Mouse (Mus musculus) hindbrain, embryonic 15.5 days (tissue): Measurements from ENCODE around the gene Dkk2. TPM values are rescaled to one million over a fixed set of nuclear protein-coding genes. Genes with fewer than 3 reads are reported as not detected.

Source experiments
- ATAC-seq: fragments of 200-750 bp; cut with Nextera tagmentation; 2 replicates; pipeline ENCODE4 v1.8.0; 2017; ENCODE audit warnings: low read depth, moderate number of reproducible peaks, moderate TSS enrichment; ENCODE audit not compliant: low FRiP score
- H3K27ac ChIP-seq: fragments of 300-500 bp; sonication (generic); replicated peaks from 2 replicates; pipeline ENCODE4 v1.5.1; 2015; ENCODE audit warnings: mild to moderate bottlenecking, inconsistent platforms
- H3K27me3 ChIP-seq: fragments of 300-500 bp; sonication (generic); 2 replicates; pipeline ENCODE4 v1.6.1; 2015; ENCODE audit warnings: control low read depth, inconsistent platforms
- H3K36me3 ChIP-seq: fragments of 300-500 bp; sonication (generic); 2 replicates; pipeline ENCODE4 v1.6.1; 2015; ENCODE audit warnings: control low read depth, inconsistent platforms
- H3K4me1 ChIP-seq: fragments of 300-500 bp; sonication (generic); replicated peaks from 2 replicates; pipeline ENCODE4 v1.6.1; 2015; ENCODE audit warnings: control low read depth, inconsistent platforms
- H3K4me2 ChIP-seq: fragments of 300-500 bp; sonication (generic); 2 replicates; pipeline ENCODE4 v1.6.1; 2015; ENCODE audit warnings: moderate library complexity, mild to moderate bottlenecking, inconsistent platforms
- H3K4me3 ChIP-seq: fragments of 300-500 bp; sonication (generic); 2 replicates; pipeline ENCODE4 v1.5.1; 2015; ENCODE audit warnings: mild to moderate bottlenecking, inconsistent platforms
- H3K9ac ChIP-seq: fragments of 300-500 bp; sonication (generic); 2 replicates; pipeline ENCODE4 v1.6.1; 2015; ENCODE audit warnings: inconsistent platforms
- H3K9me3 ChIP-seq: fragments of 300-500 bp; sonication (generic); 2 replicates; pipeline ENCODE4 v1.6.1; 2016; ENCODE audit warnings: control low read depth, inconsistent platforms
- WGBS: fragments of 180-500 bp; shearing (Covaris S2); methylation state at CpG from one replicate; pipeline ENCODE4 v1.1.7; 2015; 5-methylcytosine and 5-hydroxymethylcytosine counted together
- polyA plus RNA-seq: library from polyadenylated mRNA; unstranded; fragments of >200 nt; fragmentation: Nextera tagmentation; extraction: Ambion mirVana; gene quantifications from 2 replicates; pipeline ENCODE4 v1.2.1, GENCODE M21; 2015

The Dkk2 gene
- polyA plus RNA-seq, 1 experiment from 2014 or later, result 1.6 TPM

- Histone ChIP-seq H3K4me2 (no peak overlapping the region), H3K4me3 (no peak overlapping the region), H3K27ac (no peak overlapping the region), H3K9ac (no peak overlapping the region), H3K4me1 (no peaks in the 10 kb centered on the region), H3K36me3 (no peaks in the 10 kb centered on the region), H3K27me3 (no peaks in the 10 kb centered on the region), H3K9me3 (no peaks in the 10 kb centered on the region)
- no peak for ATAC-seq
- WGBS, result 100% methylated on average over 1 of the region's 1 CpGs
Measured at GRCm38 (mm10) chr3:132129730-132130274, 44.7 kb downstream of the Dkk2 start.

GRCm38 (mm10) chr3:132130781-132131180, 45.7 kb downstream of the Dkk2 start:
- no peak for ATAC-seq
- H3K9me3 ChIP-seq, result no peaks in the 10 kb centered on the region
- 75% methylated on average over 3 of the region's 3 CpGs for WGBS

DNA sequence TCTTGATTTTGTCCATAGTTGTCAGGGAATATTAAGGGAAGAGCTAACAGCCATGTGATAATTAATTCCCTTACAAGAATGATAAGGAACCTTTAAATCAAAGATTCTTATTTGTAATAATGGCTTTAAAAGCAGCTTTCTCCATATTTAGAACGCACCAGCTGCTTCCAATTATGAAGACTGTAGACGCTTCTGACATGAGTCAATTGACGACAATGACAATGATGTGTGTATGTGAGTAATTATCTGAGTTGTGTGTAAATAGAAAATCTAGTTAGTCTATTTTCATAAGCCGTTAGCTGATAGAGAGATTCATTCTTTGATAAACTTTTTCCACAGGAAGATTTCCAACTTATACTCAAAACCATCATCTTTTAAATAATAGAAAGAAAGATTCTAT, 46.8 kb downstream of the Dkk2 start:
- Histone ChIP-seq H3K4me3 (no peak overlapping the region), H3K9ac (no peak overlapping the region), H3K36me3 (no peaks in the 10 kb centered on the region), H3K9me3 (no peaks in the 10 kb centered on the region), H3K27me3 (no peaks in the 10 kb centered on the region), H3K4me2 (no peak overlapping the region), H3K27ac (no peak overlapping the region), H3K4me1 (no peaks in the 10 kb centered on the region)
- ATAC-seq, result no peak
- WGBS, result 76% methylated on average over 4 of the region's 4 CpGs

More at GRCm38 (mm10) chr3:132130781-132131180, 45.7 kb downstream of the Dkk2 start:
- H3K27ac ChIP-seq, result no peak overlapping the region
- no peaks in the 10 kb centered on the region for H3K27me3 ChIP-seq
- H3K4me1 ChIP-seq, result no peaks in the 10 kb centered on the region
- no peak overlapping the region for H3K4me3 ChIP-seq
- no peak overlapping the region for H3K9ac ChIP-seq
- H3K36me3 ChIP-seq, result no peaks in the 10 kb centered on the region
- no peak overlapping the region for H3K4me2 ChIP-seq

GRCm38 (mm10) chr3:132134502-132134901, 49.4 kb downstream of the Dkk2 start:
- Histone ChIP-seq H3K9me3 (no peaks in the 10 kb centered on the region), H3K4me2 (no peak overlapping the region), H3K4me3 (no peak overlapping the region), H3K27ac (no peak overlapping the region), H3K36me3 (no peaks in the 10 kb centered on the region), H3K9ac (no peak overlapping the region), H3K27me3 (no peaks in the 10 kb centered on the region), H3K4me1 (no peaks in the 10 kb centered on the region)
- no peak for ATAC-seq
- WGBS, result 71% methylated on average over 1 of the region's 1 CpGs

- WGBS, result 70% methylated on average over 11 of the region's 11 CpGs
- ATAC-seq, result no peak
- H3K27ac ChIP-seq, result no peak overlapping the region
- no peak overlapping the region for H3K4me2 ChIP-seq
- H3K4me1 ChIP-seq, result no peaks in the 10 kb centered on the region
- H3K4me3 ChIP-seq, result no peak overlapping the region
- H3K27me3 ChIP-seq, result no peaks in the 10 kb centered on the region
- H3K36me3 ChIP-seq, result no peaks in the 10 kb centered on the region
- no peaks in the 10 kb centered on the region for H3K9me3 ChIP-seq
- H3K9ac ChIP-seq, result no peak overlapping the region
Measured at GRCm38 (mm10) chr3:132137802-132138378, 52.8 kb downstream of the Dkk2 start.

- WGBS, result 87% methylated on average over 4 of the region's 4 CpGs
- Histone ChIP-seq H3K9me3 (no peaks in the 10 kb centered on the region), H3K36me3 (no peaks in the 10 kb centered on the region), H3K27ac (no peak overlapping the region), H3K27me3 (no peaks in the 10 kb centered on the region), H3K4me3 (no peak overlapping the region), H3K4me1 (no peaks in the 10 kb centered on the region), H3K4me2 (no peak overlapping the region), H3K9ac (no peak overlapping the region)
- ATAC-seq, result no peak
Measured at GRCm38 (mm10) chr3:132141031-132141430, 55.9 kb downstream of the Dkk2 start.

GRCm38 (mm10) chr3:132149446-132150025, 64.4 kb downstream of the Dkk2 start:
- Histone ChIP-seq H3K27me3 (no peaks in the 10 kb centered on the region), H3K9ac (no peak overlapping the region), H3K9me3 (no peaks in the 10 kb centered on the region), H3K4me1 (no peaks in the 10 kb centered on the region), H3K27ac (no peak overlapping the region), H3K36me3 (no peaks in the 10 kb centered on the region), H3K4me2 (no peak overlapping the region), H3K4me3 (no peak overlapping the region)
- 69% methylated on average over 6 of the region's 6 CpGs for WGBS
- no peak for ATAC-seq

- H3K9ac ChIP-seq, result no peak overlapping the region
- no peak for ATAC-seq
- no peak overlapping the region for H3K4me3 ChIP-seq
- no peaks in the 10 kb centered on the region for H3K27me3 ChIP-seq
- WGBS, result 86% methylated on average over 2 of the region's 2 CpGs
- H3K36me3 ChIP-seq, result no peaks in the 10 kb centered on the region
- H3K27ac ChIP-seq, result no peak overlapping the region
- no peaks in the 10 kb centered on the region for H3K9me3 ChIP-seq
- H3K4me2 ChIP-seq, result no peak overlapping the region
- no peaks in the 10 kb centered on the region for H3K4me1 ChIP-seq
Measured at GRCm38 (mm10) chr3:132158817-132159216, 73.7 kb downstream of the Dkk2 start.

GRCm38 (mm10) chr3:132168911-132169310, 83.8 kb downstream of the Dkk2 start:
- 90% methylated on average over 3 of the region's 3 CpGs for WGBS
- Histone ChIP-seq H3K36me3 (no peaks in the 10 kb centered on the region), H3K4me3 (no peak overlapping the region), H3K27ac (no peak overlapping the region), H3K27me3 (no peaks in the 10 kb centered on the region), H3K9ac (no peak overlapping the region), H3K4me2 (no peak overlapping the region), H3K9me3 (no peaks in the 10 kb centered on the region), H3K4me1 (no peaks in the 10 kb centered on the region)
- no peak for ATAC-seq

GRCm38 (mm10) chr3:132186888-132187552, 101.9 kb downstream of the Dkk2 start:
- Histone ChIP-seq H3K4me3 (no peak overlapping the region), H3K27ac (no peak overlapping the region), H3K9me3 (no peaks in the 10 kb centered on the region), H3K27me3 (no peaks in the 10 kb centered on the region), H3K4me1 (no peaks in the 10 kb centered on the region), H3K36me3 (no peaks in the 10 kb centered on the region), H3K9ac (no peak overlapping the region), H3K4me2 (no peak overlapping the region)
- 90% methylated on average over 12 of the region's 12 CpGs for WGBS
- ATAC-seq, result no peak

GRCm38 (mm10) chr3:132201950-132202349, 116.9 kb downstream of the Dkk2 start:
- no peaks in the 10 kb centered on the region for H3K9me3 ChIP-seq
- no peak overlapping the region for H3K4me2 ChIP-seq
- H3K27ac ChIP-seq, result no peak overlapping the region
- H3K4me1 ChIP-seq, result 0 out of 2 replicates have a peak, but pooled peaks cover 4% of the 10 kb centered on the region
- H3K9ac ChIP-seq, result no peak overlapping the region
- H3K4me3 ChIP-seq, result no peak overlapping the region
- no peaks in the 10 kb centered on the region for H3K27me3 ChIP-seq
- 67% methylated on average over 4 of the region's 4 CpGs for WGBS
- ATAC-seq, result no peak
- H3K36me3 ChIP-seq, result no peaks in the 10 kb centered on the region

- 0 out of 2 replicates have a peak, but pooled peaks cover 4% of the 10 kb centered on the region for H3K4me1 ChIP-seq
- no peaks in the 10 kb centered on the region for H3K36me3 ChIP-seq
- ATAC-seq, result peak; percentile 27; the same call in 1 of the 2 replicates
- H3K27ac ChIP-seq, result no peak overlapping the region
- no peaks in the 10 kb centered on the region for H3K9me3 ChIP-seq
- WGBS, result 69% methylated on average over 5 of the region's 5 CpGs
- no peaks in the 10 kb centered on the region for H3K27me3 ChIP-seq
- H3K4me2 ChIP-seq, result no peak overlapping the region
- no peak overlapping the region for H3K9ac ChIP-seq
- no peak overlapping the region for H3K4me3 ChIP-seq
Measured at GRCm38 (mm10) chr3:132202665-132203064, 117.6 kb downstream of the Dkk2 start.
